Mouse (Mus musculus) G1E (cell line): ENCODE data around the gene Gpd1l.

Experiments
- CTCF ChIP-seq: IDR thresholded peaks from 2 replicates; pipeline ENCODE4 v1.5.1; 2012; ENCODE audit warnings: low read depth, low read length, inconsistent platforms, mixed read lengths
- GATA1 ChIP-seq: IDR thresholded peaks from 2 replicates; pipeline ENCODE4 v1.6.1; 2012; ENCODE audit warnings: borderline replicate concordance, low read length, inconsistent platforms, mixed read lengths

- TF ChIP-seq GATA1 (no peak), CTCF (no peak)
Measured at GRCm38 (mm10) chr9:114960844-114961243, 27.1 kb upstream of the Gpd1l start.
